Mouse (Mus musculus): ENCODE results near the gene Ino80d. TPM values are rescaled to one million over a fixed set of nuclear protein-coding genes. Genes with fewer than 3 reads are reported as not detected.

The Ino80d gene
- polyA plus RNA-seq, 1 experiment from 2014 or later = 13.5 TPM

DNA sequence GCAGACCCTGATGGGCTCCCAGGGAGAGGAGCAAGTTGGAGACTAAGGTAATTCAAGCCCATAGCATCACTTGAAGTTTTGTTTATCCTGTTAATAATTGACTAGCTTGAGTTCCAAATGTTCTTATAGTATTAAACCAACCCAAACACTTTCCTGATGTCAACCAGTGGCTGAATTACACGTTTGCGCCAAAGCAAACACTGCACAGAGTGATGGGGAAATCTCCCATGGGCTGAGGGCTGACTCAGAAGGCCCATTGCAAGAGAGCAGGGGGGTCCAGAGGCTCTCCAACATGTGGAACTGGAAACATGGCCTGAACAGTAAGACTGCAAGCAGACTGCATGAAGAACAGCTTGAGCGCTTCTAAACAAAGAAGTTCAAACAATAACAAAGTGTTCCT lies 81.5 kb downstream of the Ino80d start:
- H3K4me2 ChIP-seq (replicated peaks) = no peak overlapping the region
- no peak overlapping the region for H3K9ac ChIP-seq
- no peaks in the 10 kb centered on the region for H3K4me1 ChIP-seq (replicated peaks; ENCODE audit: control insufficient read depth, insufficient read depth, low read length)
- ATAC-seq (ENCODE audit: low FRiP score) = no peak
- DNase-seq (ENCODE audit: low spot score) = no peak
- H3K27ac ChIP-seq = no peak overlapping the region
- no peaks in the 10 kb centered on the region for H3K27me3 ChIP-seq (ENCODE audit: control insufficient read depth, insufficient read depth, low read length)
- 94% methylated on average over 3 of the region's 3 CpGs for WGBS
- no peaks in the 10 kb centered on the region for H3K36me3 ChIP-seq (replicated peaks; ENCODE audit: control insufficient read depth, insufficient read depth)
- no peak overlapping the region for H3K4me3 ChIP-seq (replicated peaks; ENCODE audit: low read length)
- no peaks in the 10 kb centered on the region for H3K9me3 ChIP-seq (ENCODE audit: control insufficient read depth, low read length)

DNA sequence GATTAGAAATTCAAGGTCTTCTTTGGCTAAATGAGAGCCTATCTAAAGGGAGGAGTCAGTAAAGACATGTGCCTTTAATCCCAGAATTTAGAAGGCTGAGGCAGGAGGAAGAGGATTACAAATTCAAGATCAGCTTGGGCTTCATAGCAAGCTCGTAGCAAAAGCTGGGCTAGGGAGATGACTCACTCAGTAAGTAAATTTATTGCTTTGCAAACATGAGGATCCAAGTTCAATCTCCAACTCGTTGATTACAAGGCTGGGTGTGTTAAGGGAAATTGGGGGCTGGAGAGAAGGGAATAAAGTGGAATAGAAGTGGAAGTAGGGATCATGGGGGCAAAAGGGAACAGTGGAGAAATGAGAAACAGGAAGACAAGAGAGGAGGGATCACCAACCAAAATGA lies 94.6 kb downstream of the Ino80d start:
- 62% methylated on average over 2 of the region's 2 CpGs for WGBS
- no peak overlapping the region for H3K9ac ChIP-seq
- no peak for DNase-seq (ENCODE audit: low spot score)
- H3K27ac ChIP-seq = no peak overlapping the region
- no peaks in the 10 kb centered on the region for H3K27me3 ChIP-seq (ENCODE audit: control insufficient read depth, insufficient read depth, low read length)
- H3K9me3 ChIP-seq (ENCODE audit: control insufficient read depth, low read length) = no peaks in the 10 kb centered on the region
- no peaks in the 10 kb centered on the region for H3K4me1 ChIP-seq (replicated peaks; ENCODE audit: control insufficient read depth, insufficient read depth, low read length)
- no peaks in the 10 kb centered on the region for H3K36me3 ChIP-seq (replicated peaks; ENCODE audit: control insufficient read depth, insufficient read depth)
- H3K4me3 ChIP-seq (replicated peaks; ENCODE audit: low read length) = no peak overlapping the region
- no peak for ATAC-seq (ENCODE audit: low FRiP score)
- no peak overlapping the region for H3K4me2 ChIP-seq (replicated peaks)

DNA sequence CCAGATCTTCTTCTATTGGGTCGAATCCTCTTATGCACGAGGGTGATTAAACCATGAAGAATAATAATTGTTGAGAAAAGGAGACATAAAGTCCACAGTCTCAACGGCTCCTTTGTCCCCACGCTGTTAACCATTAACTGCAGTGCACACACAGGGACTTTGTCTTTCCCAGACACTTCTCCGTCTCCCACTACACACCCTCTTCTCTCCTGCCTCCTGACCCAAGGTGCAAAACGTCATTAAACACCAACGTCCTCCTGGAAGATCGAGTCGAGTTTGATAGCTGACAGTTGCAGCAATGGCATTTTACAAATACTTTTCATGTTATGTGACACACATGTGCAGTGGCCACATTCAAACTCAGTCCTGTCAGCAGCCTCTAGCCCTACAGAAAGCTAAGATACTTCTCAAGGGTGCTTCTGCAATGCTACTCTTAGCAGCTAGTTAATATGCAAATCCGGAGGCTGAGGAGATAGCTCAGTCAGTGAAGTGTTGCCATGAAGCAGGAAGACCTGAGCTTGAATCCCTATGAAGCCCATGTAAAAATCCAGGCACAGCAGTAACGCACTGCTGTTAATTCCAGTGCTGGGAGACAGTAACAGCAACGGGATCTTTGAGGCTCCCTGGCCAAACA lies 109.3 kb downstream of the Ino80d start:
- Histone ChIP-seq H3K27me3 (ENCODE audit: control insufficient read depth, insufficient read depth, low read length) (no peaks in the 10 kb centered on the region), H3K9me3 (ENCODE audit: control insufficient read depth, low read length) (0 out of 2 replicates have a peak, but pooled peaks cover 2% of the 10 kb centered on the region), H3K9ac (no peak overlapping the region), H3K36me3 (replicated peaks; ENCODE audit: control insufficient read depth, insufficient read depth) (no peaks in the 10 kb centered on the region), H3K4me2 (replicated peaks) (no peak overlapping the region), H3K4me1 (replicated peaks; ENCODE audit: control insufficient read depth, insufficient read depth, low read length) (no peaks in the 10 kb centered on the region), H3K4me3 (replicated peaks; ENCODE audit: low read length) (no peak overlapping the region), H3K27ac (no peak overlapping the region)
- DNase-seq (ENCODE audit: low spot score) (no peak), ATAC-seq (ENCODE audit: low FRiP score) (no peak)
- WGBS = 50% methylated on average over 12 of the region's 12 CpGs

DNA sequence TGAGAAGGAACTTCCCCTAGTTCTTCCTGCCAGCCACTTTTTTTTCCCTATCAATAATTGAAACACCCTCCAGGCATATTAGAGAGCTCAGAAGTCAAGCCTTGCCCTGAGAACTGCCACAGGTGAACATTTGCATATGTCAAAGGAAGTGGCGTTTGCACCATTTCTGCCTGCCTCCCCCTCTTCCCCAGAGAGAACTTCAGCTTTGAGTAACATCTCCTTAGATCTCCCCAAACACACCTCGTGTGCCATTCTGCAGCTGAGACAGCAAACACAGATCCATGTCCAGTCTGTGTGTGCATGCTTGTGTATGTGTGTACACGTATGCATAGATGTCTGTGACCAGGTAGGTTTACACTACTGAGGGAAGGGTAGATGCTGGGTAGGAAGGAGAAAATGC lies 112.6 kb downstream of the Ino80d start:
- Histone ChIP-seq H3K36me3 (replicated peaks; ENCODE audit: control insufficient read depth, insufficient read depth) (no peaks in the 10 kb centered on the region), H3K9me3 (ENCODE audit: control insufficient read depth, low read length) (no peaks in the 10 kb centered on the region), H3K9ac (no peak overlapping the region), H3K27me3 (ENCODE audit: control insufficient read depth, insufficient read depth, low read length) (no peaks in the 10 kb centered on the region), H3K4me1 (replicated peaks; ENCODE audit: control insufficient read depth, insufficient read depth, low read length) (no peaks in the 10 kb centered on the region), H3K4me3 (replicated peaks; ENCODE audit: low read length) (no peak overlapping the region), H3K4me2 (replicated peaks) (no peak overlapping the region), H3K27ac (no peak overlapping the region)
- whole genome bisulfite sequencing = 66% methylated on average over 3 of the region's 3 CpGs
- no peak for ATAC-seq (ENCODE audit: low FRiP score)
- DNase-seq (ENCODE audit: low spot score) = no peak

DNA sequence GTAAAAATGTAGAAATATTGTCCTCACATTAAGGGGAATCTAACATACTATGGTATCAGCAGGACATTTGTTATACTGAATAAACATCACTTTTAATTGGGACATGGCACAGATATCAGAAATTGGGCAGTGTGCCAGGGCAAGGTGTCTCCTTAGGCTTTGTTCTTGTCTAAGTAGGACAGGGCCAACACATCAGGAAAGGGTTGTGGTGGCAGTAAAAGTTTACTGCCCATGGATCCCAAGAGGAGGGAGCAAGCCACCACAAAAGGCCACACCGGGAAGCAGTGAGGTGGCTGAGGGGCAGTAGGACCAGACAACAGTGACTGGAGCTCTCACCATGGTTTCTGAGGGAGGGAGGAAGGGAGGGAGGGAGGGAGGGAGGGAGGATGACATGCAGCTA lies 121.1 kb downstream of the Ino80d start:
- no peak overlapping the region for H3K9ac ChIP-seq
- no peaks in the 10 kb centered on the region for H3K4me1 ChIP-seq (replicated peaks; ENCODE audit: control insufficient read depth, insufficient read depth, low read length)
- WGBS = 63% methylated on average over 1 of the region's 1 CpGs
- no peaks in the 10 kb centered on the region for H3K27me3 ChIP-seq (ENCODE audit: control insufficient read depth, insufficient read depth, low read length)
- no peak overlapping the region for H3K27ac ChIP-seq
- H3K4me3 ChIP-seq (replicated peaks; ENCODE audit: low read length) = no peak overlapping the region
- no peak for DNase-seq (ENCODE audit: low spot score)
- no peak for ATAC-seq (ENCODE audit: low FRiP score)
- no peaks in the 10 kb centered on the region for H3K36me3 ChIP-seq (replicated peaks; ENCODE audit: control insufficient read depth, insufficient read depth)
- no peak overlapping the region for H3K4me2 ChIP-seq (replicated peaks)
- H3K9me3 ChIP-seq (ENCODE audit: control insufficient read depth, low read length) = no peaks in the 10 kb centered on the region

DNA sequence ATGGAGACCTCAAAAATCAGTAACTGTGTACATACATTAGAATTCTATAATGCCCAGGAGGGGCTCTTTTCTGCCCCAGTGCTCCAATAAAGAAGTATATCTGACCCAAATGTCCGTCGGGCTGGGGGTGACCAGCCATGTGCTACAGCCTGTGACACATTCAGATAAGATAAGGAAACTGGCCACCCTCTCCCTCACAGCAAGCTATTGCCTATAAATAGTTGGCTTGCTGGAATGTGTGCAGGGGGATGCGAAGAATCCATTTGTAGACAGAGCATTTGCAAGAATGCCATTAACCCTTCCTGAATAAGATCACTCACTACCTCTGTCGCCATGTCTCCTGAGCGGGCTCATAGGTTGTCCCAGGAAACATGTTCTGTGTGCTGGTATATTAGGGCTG lies 121.8 kb downstream of the Ino80d start:
- no peaks in the 10 kb centered on the region for H3K4me1 ChIP-seq (replicated peaks; ENCODE audit: control insufficient read depth, insufficient read depth, low read length)
- no peak overlapping the region for H3K27ac ChIP-seq
- ATAC-seq (ENCODE audit: low FRiP score) = no peak
- H3K4me3 ChIP-seq (replicated peaks; ENCODE audit: low read length) = no peak overlapping the region
- no peak overlapping the region for H3K9ac ChIP-seq
- no peaks in the 10 kb centered on the region for H3K9me3 ChIP-seq (ENCODE audit: control insufficient read depth, low read length)
- no peak for DNase-seq (ENCODE audit: low spot score)
- H3K36me3 ChIP-seq (replicated peaks; ENCODE audit: control insufficient read depth, insufficient read depth) = no peaks in the 10 kb centered on the region
- H3K4me2 ChIP-seq (replicated peaks) = no peak overlapping the region
- H3K27me3 ChIP-seq (ENCODE audit: control insufficient read depth, insufficient read depth, low read length) = no peaks in the 10 kb centered on the region
- 78% methylated on average over 5 of the region's 5 CpGs for WGBS

DNA sequence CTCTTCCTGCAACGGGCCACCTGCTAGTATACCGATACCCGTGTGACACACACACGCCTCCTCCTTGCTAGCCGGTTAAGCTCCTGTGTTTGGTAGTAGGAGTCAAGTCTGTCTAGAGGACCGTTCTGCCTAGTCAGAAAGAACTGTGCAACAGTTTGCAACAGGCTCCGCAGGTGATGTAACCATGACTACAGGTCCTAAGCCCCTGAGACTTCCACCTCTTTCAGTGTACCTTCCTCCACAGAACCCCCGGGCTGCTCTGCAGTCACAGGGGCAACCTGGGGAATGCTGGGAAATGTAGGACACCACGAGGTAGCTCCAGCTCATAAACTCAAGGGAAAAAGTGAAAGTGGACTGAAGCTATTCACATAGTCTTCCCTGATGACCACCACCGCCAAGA lies 123.4 kb downstream of the Ino80d start:
- Histone ChIP-seq H3K4me3 (replicated peaks; ENCODE audit: low read length) (no peak overlapping the region), H3K27me3 (ENCODE audit: control insufficient read depth, insufficient read depth, low read length) (no peaks in the 10 kb centered on the region), H3K27ac (no peak overlapping the region), H3K4me1 (replicated peaks; ENCODE audit: control insufficient read depth, insufficient read depth, low read length) (no peaks in the 10 kb centered on the region), H3K9ac (no peak overlapping the region), H3K36me3 (replicated peaks; ENCODE audit: control insufficient read depth, insufficient read depth) (no peaks in the 10 kb centered on the region), H3K4me2 (replicated peaks) (no peak overlapping the region), H3K9me3 (ENCODE audit: control insufficient read depth, low read length) (no peaks in the 10 kb centered on the region)
- ATAC-seq (ENCODE audit: low FRiP score) (no peak), DNase-seq (ENCODE audit: low spot score) (no peak)
- WGBS = 81% methylated on average over 10 of the region's 10 CpGs

DNA sequence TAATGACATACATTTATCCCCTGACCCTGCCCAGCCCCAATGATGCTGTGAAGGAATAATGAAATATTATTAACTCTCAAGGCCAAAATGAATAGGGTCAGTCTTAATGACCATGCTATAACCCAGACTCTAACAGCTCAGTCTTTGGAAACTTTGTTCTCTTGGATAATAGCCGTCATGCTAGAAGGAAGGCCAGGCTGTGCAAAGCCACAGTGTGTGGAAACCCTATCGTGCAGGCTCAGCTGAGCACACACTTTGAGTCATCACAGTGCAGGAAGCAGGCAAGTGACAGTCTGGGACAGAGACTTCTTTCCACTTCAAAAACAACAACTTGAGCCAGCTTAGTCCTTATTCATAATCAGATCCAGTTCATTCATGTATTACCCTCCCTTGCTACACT lies 126.9 kb downstream of the Ino80d start:
- Histone ChIP-seq H3K4me3 (replicated peaks; ENCODE audit: low read length) (no peak overlapping the region), H3K27me3 (ENCODE audit: control insufficient read depth, insufficient read depth, low read length) (no peaks in the 10 kb centered on the region), H3K27ac (no peak overlapping the region), H3K4me2 (replicated peaks) (no peak overlapping the region), H3K36me3 (replicated peaks; ENCODE audit: control insufficient read depth, insufficient read depth) (no peaks in the 10 kb centered on the region), H3K4me1 (replicated peaks; ENCODE audit: control insufficient read depth, insufficient read depth, low read length) (no peaks in the 10 kb centered on the region), H3K9ac (no peak overlapping the region), H3K9me3 (ENCODE audit: control insufficient read depth, low read length) (no peaks in the 10 kb centered on the region)
- 67% methylated on average over 2 of the region's 2 CpGs for WGBS
- ATAC-seq (ENCODE audit: low FRiP score) (no peak), DNase-seq (ENCODE audit: low spot score) (no peak)

DNA sequence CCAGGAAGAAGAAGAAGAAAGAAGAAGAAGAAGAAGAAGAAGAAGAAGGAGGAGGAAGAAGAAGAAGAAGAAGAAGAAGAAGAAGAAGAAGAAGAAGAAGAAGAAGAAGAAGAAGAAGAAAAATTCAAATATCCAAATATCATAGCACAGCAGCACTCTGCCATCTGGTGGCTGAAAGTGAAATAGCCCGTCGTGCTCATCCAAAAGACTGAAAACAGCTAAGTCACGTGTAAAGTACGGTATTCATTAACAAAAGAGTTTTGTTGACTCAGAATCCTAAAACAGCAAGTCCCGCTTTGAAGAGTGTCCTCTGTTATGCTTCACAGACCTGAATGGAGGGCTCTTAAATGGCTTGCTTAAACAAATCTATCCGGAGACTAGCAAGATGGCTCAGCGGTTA lies 128.2 kb downstream of the Ino80d start:
- Histone ChIP-seq H3K27me3 (ENCODE audit: control insufficient read depth, insufficient read depth, low read length) (no peaks in the 10 kb centered on the region), H3K4me3 (replicated peaks; ENCODE audit: low read length) (no peak overlapping the region), H3K27ac (no peak overlapping the region), H3K36me3 (replicated peaks; ENCODE audit: control insufficient read depth, insufficient read depth) (no peaks in the 10 kb centered on the region), H3K9me3 (ENCODE audit: control insufficient read depth, low read length) (no peaks in the 10 kb centered on the region), H3K4me1 (replicated peaks; ENCODE audit: control insufficient read depth, insufficient read depth, low read length) (no peaks in the 10 kb centered on the region), H3K9ac (no peak overlapping the region; the same call in 1 of the 2 replicates), H3K4me2 (replicated peaks) (peak overlapping the region; percentile 23; the same call in 1 of the 2 replicates)
- 16% methylated on average over 7 of the region's 7 CpGs for WGBS
- DNase-seq (ENCODE audit: low spot score) (peak; percentile 86), ATAC-seq (ENCODE audit: low FRiP score) (no peak)

DNA sequence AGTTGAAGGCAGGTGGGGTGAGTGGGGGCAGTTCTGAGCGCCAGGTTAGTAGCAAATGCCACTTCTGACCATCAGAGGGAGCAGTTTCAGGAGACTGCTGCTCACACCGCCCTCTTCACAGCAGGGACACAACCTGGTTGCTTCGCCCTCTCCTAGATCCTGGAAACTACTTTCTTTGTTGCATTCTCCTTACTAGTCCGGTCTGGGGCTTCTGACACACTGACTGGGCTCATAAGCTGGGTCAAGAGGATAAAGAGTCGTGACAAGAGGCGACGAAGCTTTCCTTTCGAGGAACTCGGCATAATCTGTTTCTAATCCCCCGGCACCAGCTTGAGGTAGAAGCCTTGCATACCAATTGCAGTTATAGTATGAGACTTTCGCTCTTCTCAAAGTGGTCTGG lies 129.9 kb downstream of the Ino80d start:
- no peaks in the 10 kb centered on the region for H3K9me3 ChIP-seq (ENCODE audit: control insufficient read depth, low read length)
- H3K9ac ChIP-seq = no peak overlapping the region
- no peaks in the 10 kb centered on the region for H3K27me3 ChIP-seq (ENCODE audit: control insufficient read depth, insufficient read depth, low read length)
- 31% methylated on average over 11 of the region's 11 CpGs for WGBS
- H3K4me1 ChIP-seq (replicated peaks; ENCODE audit: control insufficient read depth, insufficient read depth, low read length) = no peaks in the 10 kb centered on the region
- H3K27ac ChIP-seq = no peak overlapping the region
- H3K4me3 ChIP-seq (replicated peaks; ENCODE audit: low read length) = no peak overlapping the region
- no peaks in the 10 kb centered on the region for H3K36me3 ChIP-seq (replicated peaks; ENCODE audit: control insufficient read depth, insufficient read depth)
- ATAC-seq (ENCODE audit: low FRiP score) (no peak), DNase-seq (ENCODE audit: low spot score) (no peak)
- peak overlapping the region; percentile 36 for H3K4me2 ChIP-seq (replicated peaks)
